Mouse (Mus musculus) hindbrain, embryonic 14.5 days (tissue): ENCODE measurements at regions not wholly inside any gene's neighbourhood (a gene's known extent, or its start where the extent isn't known, plus 50 kb on each side); places are given as distances from the start of the nearest gene placed in this dataset.

Experiments
- ATAC-seq: fragments of 200-750 bp; cut with Nextera tagmentation; 2 replicates; pipeline ENCODE4 v1.8.0; 2017; ENCODE audit warnings: moderate number of reproducible peaks, mild to moderate bottlenecking, moderate TSS enrichment, moderate library complexity; ENCODE audit not compliant: low FRiP score
- DNase-seq: peaks from one replicate; pipeline ENCODE4 v3.0.0-alpha.2; 2015; ENCODE audit warnings: low spot score
- H3K27ac ChIP-seq: fragments of 300-500 bp; sonication (generic); 2 replicates; pipeline ENCODE4 v1.5.1; 2014; ENCODE audit warnings: mild to moderate bottlenecking, moderate library complexity
- H3K27me3 ChIP-seq: fragments of 300-500 bp; sonication (generic); 2 replicates; pipeline ENCODE4 v1.6.1; 2014; ENCODE audit warnings: mild to moderate bottlenecking, low read length, mixed read lengths; ENCODE audit not compliant: control insufficient read depth, insufficient read depth
- H3K36me3 ChIP-seq: fragments of 300-500 bp; sonication (generic); replicated peaks from 2 replicates; pipeline ENCODE4 v1.6.1; 2014; ENCODE audit not compliant: control insufficient read depth, insufficient read depth
- H3K4me1 ChIP-seq: fragments of 300-500 bp; sonication (generic); replicated peaks from 2 replicates; pipeline ENCODE4 v1.6.1; 2014; ENCODE audit warnings: antibody characterized with exemption, low read length, mixed read lengths; ENCODE audit not compliant: control insufficient read depth, insufficient read depth
- H3K4me2 ChIP-seq: fragments of 300-500 bp; sonication (generic); replicated peaks from 2 replicates; pipeline ENCODE4 v1.6.1; 2014; ENCODE audit warnings: mild to moderate bottlenecking, moderate library complexity
- H3K4me3 ChIP-seq: fragments of 300-500 bp; sonication (generic); replicated peaks from 2 replicates; pipeline ENCODE4 v1.5.1; 2014; ENCODE audit warnings: mild to moderate bottlenecking, low read length
- H3K9ac ChIP-seq: fragments of 300-500 bp; sonication (generic); 2 replicates; pipeline ENCODE4 v1.6.1; 2014
- H3K9me3 ChIP-seq: fragments of 300-500 bp; sonication (generic); 2 replicates; pipeline ENCODE4 v1.6.1; 2016; ENCODE audit warnings: low read length; ENCODE audit not compliant: control insufficient read depth
- WGBS: fragments of 180-500 bp; shearing (Covaris S2); extraction: QIAGEN DNeasy Blood & Tissue Kit; methylation state at CpG from one replicate; pipeline ENCODE4 v1.1.7; 2014; 5-methylcytosine and 5-hydroxymethylcytosine counted together

GRCm38 (mm10) chr15:23979506-23979905, 1430.7 kb downstream of the Cdh18 start:
- ATAC-seq: no peak
- DNase-seq: no peak
- Histone ChIP-seq H3K36me3 (no peaks in the 10 kb centered on the region), H3K27ac (no peak overlapping the region), H3K9me3 (no peaks in the 10 kb centered on the region), H3K4me3 (no peak overlapping the region), H3K27me3 (no peaks in the 10 kb centered on the region), H3K4me1 (no peaks in the 10 kb centered on the region), H3K9ac (no peak overlapping the region), H3K4me2 (no peak overlapping the region)
- 86% methylated on average over 3 of the region's 3 CpGs for WGBS
